Mouse (Mus musculus): ENCODE data around the gene Gcm1. TPM values are rescaled to one million over a fixed set of nuclear protein-coding genes. Genes with fewer than 3 reads are reported as not detected.

Gene Gcm1
- not detected for total RNA-seq (2021)
- long read RNA-seq, experiment 1: 0 reads
- long read RNA-seq, experiment 2: 0 reads

- no peak for DNase-seq (ENCODE audit: low spot score)
Observed at GRCm38 (mm10) chr9:78051677-78052076, at the start of gene Gcm1. TSS of gene Gcm1 (plus strand) at chr9:78051924.

GRCm38 (mm10) chr9:78003278-78003677 lies 48.4 kb upstream of the Gcm1 start:
- no peak for DNase-seq (ENCODE audit: low spot score)

- DNase-seq (ENCODE audit: low spot score): no peak
Observed at GRCm38 (mm10) chr9:78005481-78005880, 46.2 kb upstream of the Gcm1 start.

- peak; percentile 76 for DNase-seq (ENCODE audit: low spot score)
Observed at GRCm38 (mm10) chr9:78006209-78007001, 45.3 kb upstream of the Gcm1 start.

GRCm38 (mm10) chr9:78009382-78009781 lies 42.3 kb upstream of the Gcm1 start:
- DNase-seq (ENCODE audit: low spot score): no peak

GRCm38 (mm10) chr9:78010187-78010586 lies 41.5 kb upstream of the Gcm1 start:
- no peak for DNase-seq (ENCODE audit: low spot score)

GRCm38 (mm10) chr9:78010707-78011106 lies 41.0 kb upstream of the Gcm1 start:
- no peak for DNase-seq (ENCODE audit: low spot score)

- no peak for DNase-seq (ENCODE audit: low spot score)
Observed at GRCm38 (mm10) chr9:78012066-78012465, 39.7 kb upstream of the Gcm1 start.

- no peak for DNase-seq (ENCODE audit: low spot score)
Observed at GRCm38 (mm10) chr9:78012681-78013080, 39.0 kb upstream of the Gcm1 start.

GRCm38 (mm10) chr9:78013813-78014212 lies 37.9 kb upstream of the Gcm1 start:
- DNase-seq (ENCODE audit: low spot score): no peak

- no peak for DNase-seq (ENCODE audit: low spot score)
Observed at GRCm38 (mm10) chr9:78015816-78016215, 35.9 kb upstream of the Gcm1 start.

GRCm38 (mm10) chr9:78016288-78016687 lies 35.4 kb upstream of the Gcm1 start:
- no peak for DNase-seq (ENCODE audit: low spot score)

- DNase-seq (ENCODE audit: low spot score): no peak
Observed at GRCm38 (mm10) chr9:78021256-78021655, 30.5 kb upstream of the Gcm1 start.

- DNase-seq (ENCODE audit: low spot score): no peak
Observed at GRCm38 (mm10) chr9:78022187-78022945, 29.4 kb upstream of the Gcm1 start.

- DNase-seq (ENCODE audit: low spot score): peak; percentile 21
Observed at GRCm38 (mm10) chr9:78024823-78025222, 26.9 kb upstream of the Gcm1 start.

GRCm38 (mm10) chr9:78027099-78027498 lies 24.6 kb upstream of the Gcm1 start:
- no peak for DNase-seq (ENCODE audit: low spot score)

GRCm38 (mm10) chr9:78030835-78031456 lies 20.8 kb upstream of the Gcm1 start:
- DNase-seq (ENCODE audit: low spot score): no peak

GRCm38 (mm10) chr9:78032930-78033329 lies 18.8 kb upstream of the Gcm1 start:
- no peak for DNase-seq (ENCODE audit: low spot score)

GRCm38 (mm10) chr9:78035296-78035695 lies 16.4 kb upstream of the Gcm1 start:
- no peak for DNase-seq (ENCODE audit: low spot score)

GRCm38 (mm10) chr9:78035831-78036230 lies 15.9 kb upstream of the Gcm1 start:
- no peak for DNase-seq (ENCODE audit: low spot score)

- peak; percentile 75 for DNase-seq (ENCODE audit: low spot score)
Observed at GRCm38 (mm10) chr9:78038755-78039489, 12.8 kb upstream of the Gcm1 start.

GRCm38 (mm10) chr9:78045171-78045570 lies 6.6 kb upstream of the Gcm1 start:
- DNase-seq (ENCODE audit: low spot score): no peak

Data from gastrocnemius, adult 18-20 months (tissue).